Mouse (Mus musculus): Measurements from ENCODE around the gene Rpl31. TPM values are rescaled to one million over a fixed set of nuclear protein-coding genes. Genes with fewer than 3 reads are reported as not detected.
A peak's percentile ranks its signal among the peaks of the same experiment; 100 is the strongest.

Gene Rpl31
- total and polyA plus RNA-seq, 2 experiments from 2014 or later = 273 to 367 TPM

DNA sequence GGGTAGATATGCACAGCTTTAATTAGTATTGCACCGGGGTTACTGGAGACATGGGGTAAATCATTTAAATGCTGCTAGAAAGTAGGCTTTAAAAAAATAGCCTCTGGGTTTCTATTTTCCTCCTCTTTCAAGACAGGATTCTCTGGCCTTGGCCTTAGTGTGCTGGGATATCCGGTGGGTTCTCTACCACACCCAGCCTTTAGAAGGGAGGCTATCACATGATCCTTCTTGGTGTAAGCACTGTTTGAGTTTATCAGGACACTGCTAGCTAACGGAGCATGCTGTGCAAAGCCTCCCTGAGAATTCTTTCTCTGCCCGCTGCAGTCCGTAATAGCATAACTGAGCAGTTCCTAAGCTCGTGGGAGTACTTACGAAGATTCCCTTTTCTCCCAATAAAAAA is 18.2 kb upstream of the Rpl31 start:
- H3K9ac ChIP-seq (replicated peaks; ENCODE audit: low read length, poor library complexity, severe bottlenecking) = no peak overlapping the region
- DNase-seq (ENCODE audit: low spot score) = no peak
- no peak overlapping the region for H3K4me2 ChIP-seq (ENCODE audit: low read depth, low read length, poor library complexity, severe bottlenecking)
- H3K27ac ChIP-seq (ENCODE audit: low read depth, low read length) = no peak overlapping the region
- no peak for ATAC-seq (ENCODE audit: low FRiP score)
- H3K27me3 ChIP-seq (ENCODE audit: insufficient read depth, low read length) = no peaks in the 10 kb centered on the region
- H3K36me3 ChIP-seq (ENCODE audit: insufficient read depth, low read length) = no peaks in the 10 kb centered on the region
- TF ChIP-seq CTCF (IDR thresholded peaks at IDR 0.05) = no peak
- WGBS = 76% methylated on average over 7 of the region's 7 CpGs
- no peak overlapping the region for H3K4me3 ChIP-seq (ENCODE audit: low read depth, low read length)
- no peaks in the 10 kb centered on the region for H3K9me3 ChIP-seq (ENCODE audit: low read length)
- H3K4me1 ChIP-seq (ENCODE audit: insufficient read depth, low read length) = no peaks in the 10 kb centered on the region

DNA sequence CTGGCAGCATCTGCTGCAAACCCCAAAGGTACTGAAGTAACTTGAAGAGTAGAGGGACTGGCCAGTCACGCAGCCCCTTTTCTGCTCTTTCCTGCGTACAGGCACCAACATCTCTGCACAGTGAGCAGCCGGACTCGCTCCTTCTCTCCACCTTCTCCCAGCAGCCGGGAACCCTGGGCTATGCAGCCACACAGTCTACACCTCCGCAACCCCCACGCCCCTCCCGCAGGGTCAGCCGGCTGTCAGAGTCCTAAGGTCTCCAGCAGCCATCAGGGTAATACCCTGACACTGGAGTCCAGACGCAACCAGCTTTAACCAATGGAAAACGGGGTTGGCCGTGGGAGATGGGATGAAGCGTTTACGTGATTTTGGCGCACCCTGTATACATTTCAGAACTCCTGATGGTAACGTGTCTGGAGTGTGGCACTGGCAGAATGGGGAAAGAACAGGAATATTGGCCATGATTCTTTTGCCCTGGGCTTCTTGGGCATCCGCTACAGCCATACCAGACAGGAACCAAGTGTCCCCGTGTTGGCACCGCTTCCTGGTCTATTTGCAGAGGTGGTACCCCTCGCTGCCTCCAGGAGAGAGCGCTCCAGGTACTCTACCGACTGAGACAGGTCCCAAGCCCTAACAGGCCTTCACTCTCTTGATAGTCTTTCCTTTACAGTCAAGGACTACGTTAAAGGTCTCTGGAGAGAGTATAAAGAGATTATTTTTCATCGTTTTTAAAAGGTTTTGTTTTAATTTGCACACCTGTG is 5.7 kb upstream of the Rpl31 start:
- peak overlapping the region; percentile 46 for H3K4me2 ChIP-seq (ENCODE audit: low read depth, low read length, poor library complexity, severe bottlenecking)
- H3K9ac ChIP-seq (replicated peaks; ENCODE audit: low read length, poor library complexity, severe bottlenecking) = 0 out of 2 replicates have a peak overlapping the region, but pooled peaks have one; percentile 24
- H3K27ac ChIP-seq (ENCODE audit: low read depth, low read length) = no peak overlapping the region
- TF ChIP-seq CTCF (IDR thresholded peaks at IDR 0.05) = peak; percentile 55
- WGBS = 33% methylated on average over 24 of the region's 24 CpGs
- H3K4me1 ChIP-seq (ENCODE audit: insufficient read depth, low read length) = peaks cover 3% of the 10 kb centered on the region; the same call in 1 of the 2 replicates
- H3K4me3 ChIP-seq (ENCODE audit: low read depth, low read length) = peak overlapping the region; percentile 24; the same call in 1 of the 2 replicates
- ATAC-seq (ENCODE audit: low FRiP score) (no peak), DNase-seq (ENCODE audit: low spot score) (peak; percentile 19)
- no peaks in the 10 kb centered on the region for H3K36me3 ChIP-seq (ENCODE audit: insufficient read depth, low read length)
- H3K27me3 ChIP-seq (ENCODE audit: insufficient read depth, low read length) = no peaks in the 10 kb centered on the region
- H3K9me3 ChIP-seq (ENCODE audit: low read length) = no peaks in the 10 kb centered on the region

DNA sequence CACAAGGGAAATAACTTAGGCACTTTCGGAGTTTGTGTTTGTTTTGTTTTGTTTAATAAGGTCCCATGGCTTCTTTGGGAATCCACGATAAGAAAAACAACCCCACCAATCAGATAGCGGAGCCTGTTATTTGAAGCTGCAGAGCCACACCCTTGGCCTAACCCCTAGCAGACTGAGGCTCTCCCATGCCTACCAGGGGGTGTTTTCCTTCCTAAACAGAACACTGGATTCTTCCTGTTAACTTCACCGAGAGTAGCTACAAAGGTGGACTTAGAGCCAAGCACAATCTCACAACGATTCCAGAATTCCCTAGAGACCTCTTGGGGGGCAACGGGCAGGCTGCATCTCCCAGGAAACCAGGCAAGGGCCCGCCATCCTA is 5.1 kb upstream of the Rpl31 start:
- 55% methylated on average over 7 of the region's 7 CpGs for WGBS
- no peaks in the 10 kb centered on the region for H3K36me3 ChIP-seq (ENCODE audit: insufficient read depth, low read length)
- no peaks in the 10 kb centered on the region for H3K9me3 ChIP-seq (ENCODE audit: low read length)
- no peak overlapping the region for H3K4me2 ChIP-seq (ENCODE audit: low read depth, low read length, poor library complexity, severe bottlenecking)
- no peak for DNase-seq (ENCODE audit: low spot score)
- ATAC-seq (ENCODE audit: low FRiP score) = no peak
- no peak overlapping the region for H3K9ac ChIP-seq (replicated peaks; ENCODE audit: low read length, poor library complexity, severe bottlenecking)
- TF ChIP-seq CTCF (IDR thresholded peaks at IDR 0.05) = no peak
- H3K27ac ChIP-seq (ENCODE audit: low read depth, low read length) = no peak overlapping the region
- no peak overlapping the region for H3K4me3 ChIP-seq (ENCODE audit: low read depth, low read length)
- H3K4me1 ChIP-seq (ENCODE audit: insufficient read depth, low read length) = peaks cover 3% of the 10 kb centered on the region; the same call in 1 of the 2 replicates
- H3K27me3 ChIP-seq (ENCODE audit: insufficient read depth, low read length) = no peaks in the 10 kb centered on the region

DNA sequence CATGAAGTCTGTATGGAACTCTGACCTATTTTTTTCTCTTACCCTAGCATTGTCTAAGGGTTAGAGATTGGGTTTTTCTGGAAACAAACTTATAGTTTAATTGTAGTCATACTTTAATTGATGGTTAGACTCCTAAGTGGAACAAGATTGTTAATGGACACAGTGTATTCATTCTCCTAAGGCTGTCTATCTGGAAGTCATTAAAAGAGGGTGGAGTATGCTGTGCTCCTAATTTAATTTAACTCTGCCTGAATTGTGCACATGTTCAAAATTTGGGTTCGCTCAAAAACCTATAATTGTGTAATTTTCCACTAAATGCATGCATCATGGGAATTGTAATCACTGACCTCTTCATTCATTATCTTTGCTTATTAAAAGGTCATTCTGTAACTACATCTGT is 2.1 kb upstream of the Rpl31 start:
- no peak for DNase-seq (ENCODE audit: low spot score)
- Histone ChIP-seq H3K4me1 (ENCODE audit: insufficient read depth, low read length) (peaks cover 11% of the 10 kb centered on the region), H3K4me3 (ENCODE audit: low read depth, low read length) (no peak overlapping the region), H3K4me2 (ENCODE audit: low read depth, low read length, poor library complexity, severe bottlenecking) (no peak overlapping the region), H3K9ac (replicated peaks; ENCODE audit: low read length, poor library complexity, severe bottlenecking) (no peak overlapping the region), H3K36me3 (ENCODE audit: insufficient read depth, low read length) (peaks cover 7% of the 10 kb centered on the region), H3K27ac (ENCODE audit: low read depth, low read length) (no peak overlapping the region), H3K27me3 (ENCODE audit: insufficient read depth, low read length) (no peaks in the 10 kb centered on the region), H3K9me3 (ENCODE audit: low read length) (no peaks in the 10 kb centered on the region)
- 93% methylated on average over 1 of the region's 1 CpGs for WGBS
- no peak for ATAC-seq (ENCODE audit: low FRiP score)
- TF ChIP-seq CTCF (IDR thresholded peaks at IDR 0.05) = no peak

DNA sequence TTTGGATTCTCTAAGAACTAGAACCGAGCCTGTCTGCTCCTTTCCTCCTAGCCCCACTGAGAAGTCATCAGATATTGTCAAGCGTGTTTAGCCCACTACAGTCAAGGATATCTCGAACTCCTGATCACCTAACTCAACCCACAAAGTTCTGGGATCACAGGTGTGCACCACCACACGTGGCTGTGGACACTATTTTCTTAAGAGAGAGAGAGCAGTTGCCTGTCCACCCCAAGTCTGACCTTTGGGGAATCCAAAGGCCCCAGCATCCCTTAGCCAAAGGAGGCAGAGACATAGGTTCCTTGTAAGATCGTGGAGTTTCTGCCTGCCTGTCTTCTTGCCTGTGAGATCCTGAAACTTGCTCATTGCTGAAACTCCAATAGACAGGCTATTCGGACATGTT is 597 bp upstream of the Rpl31 start:
- TF ChIP-seq CTCF (IDR thresholded peaks at IDR 0.05) = no peak
- WGBS = 24% methylated on average over 6 of the region's 6 CpGs
- peak overlapping the region; percentile 77 for H3K4me3 ChIP-seq (ENCODE audit: low read depth, low read length)
- ATAC-seq (ENCODE audit: low FRiP score) = peak; percentile 4; the same call in 1 of the 2 replicates
- no peaks in the 10 kb centered on the region for H3K9me3 ChIP-seq (ENCODE audit: low read length)
- no peaks in the 10 kb centered on the region for H3K27me3 ChIP-seq (ENCODE audit: insufficient read depth, low read length)
- H3K27ac ChIP-seq (ENCODE audit: low read depth, low read length) = peak overlapping the region; percentile 59
- H3K4me2 ChIP-seq (ENCODE audit: low read depth, low read length, poor library complexity, severe bottlenecking) = peak overlapping the region; percentile 58
- DNase-seq (ENCODE audit: low spot score) = peak; percentile 9
- peak overlapping the region; percentile 56; the same call in 1 of the 2 replicates for H3K9ac ChIP-seq (replicated peaks; ENCODE audit: low read length, poor library complexity, severe bottlenecking)
- H3K4me1 ChIP-seq (ENCODE audit: insufficient read depth, low read length) = peaks cover 11% of the 10 kb centered on the region
- peaks cover 21% of the 10 kb centered on the region for H3K36me3 ChIP-seq (ENCODE audit: insufficient read depth, low read length)

DNA sequence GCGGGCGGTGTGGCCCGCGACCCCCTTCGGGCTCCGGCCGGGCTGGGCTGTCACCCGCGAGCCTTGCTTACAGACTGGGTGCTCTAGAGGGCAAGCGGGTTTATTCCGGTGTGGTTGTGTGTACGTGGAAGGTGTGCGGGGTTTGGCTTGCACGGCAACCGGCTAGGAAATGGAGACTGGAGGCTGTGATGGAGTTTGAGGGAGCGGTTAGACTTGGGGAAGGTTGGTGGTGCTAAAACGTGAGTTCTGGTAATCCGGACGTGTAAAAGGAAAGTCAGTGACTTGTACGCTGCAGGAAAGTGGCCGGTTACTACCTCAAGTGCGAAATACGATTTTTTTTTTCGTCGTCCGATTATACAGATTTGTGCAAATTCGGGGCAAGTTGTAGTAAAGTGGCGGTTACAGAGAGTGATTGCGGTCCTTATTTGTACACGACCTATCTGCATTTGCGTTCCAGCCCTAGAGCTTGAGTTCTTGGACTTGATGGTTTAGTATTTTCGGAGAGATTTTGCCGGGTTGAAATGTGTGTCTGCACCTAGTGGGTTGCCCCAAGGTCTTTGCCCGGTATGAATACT is 712 bp downstream of the Rpl31 start:
- no peak for TF ChIP-seq CTCF (IDR thresholded peaks at IDR 0.05)
- DNase-seq (ENCODE audit: low spot score) (peak; percentile 14), ATAC-seq (ENCODE audit: low FRiP score) (peak; percentile 59)
- peak overlapping the region; percentile 91 for H3K27ac ChIP-seq (ENCODE audit: low read depth, low read length)
- WGBS = under 1% methylated on average over 34 of the region's 34 CpGs
- peaks cover 30% of the 10 kb centered on the region for H3K36me3 ChIP-seq (ENCODE audit: insufficient read depth, low read length)
- no peaks in the 10 kb centered on the region for H3K9me3 ChIP-seq (ENCODE audit: low read length)
- H3K4me2 ChIP-seq (ENCODE audit: low read depth, low read length, poor library complexity, severe bottlenecking) = peak overlapping the region; percentile 83
- peak overlapping the region; percentile 77 for H3K4me3 ChIP-seq (ENCODE audit: low read depth, low read length)
- no peaks in the 10 kb centered on the region for H3K27me3 ChIP-seq (ENCODE audit: insufficient read depth, low read length)
- H3K9ac ChIP-seq (replicated peaks; ENCODE audit: low read length, poor library complexity, severe bottlenecking) = peak overlapping the region; percentile 93
- peaks cover 11% of the 10 kb centered on the region for H3K4me1 ChIP-seq (ENCODE audit: insufficient read depth, low read length)

All from midbrain, postnatal 0 days (tissue).